Mouse (Mus musculus) embryonic fibroblast, embryonic 13.5 days (primary cell): ENCODE data around the gene Pogz.

ENCODE experiments used
- CTCF ChIP-seq: IDR thresholded peaks from 2 replicates; pipeline ENCODE4 v1.5.1; 2011; ENCODE audit warnings: mild to moderate bottlenecking, control low read depth, low read length, moderate library complexity, borderline replicate concordance; ENCODE audit not compliant: insufficient read depth
- POLR2A ChIP-seq: IDR thresholded peaks from 2 replicates; pipeline ENCODE4 v1.6.1; 2011; ENCODE audit warnings: low read depth, mild to moderate bottlenecking, control low read depth, low read length, moderate library complexity

GRCm38 (mm10) chr3:94837959-94838496 is 661 bp downstream of the Pogz start:
- TF ChIP-seq POLR2A = peak; percentile 72
- no peak for TF ChIP-seq CTCF
